Mouse (Mus musculus): ENCODE data around the gene Tram2. TPM values are rescaled to one million over a fixed set of nuclear protein-coding genes. Genes with fewer than 3 reads are reported as not detected.

The Tram2 gene
- polyA plus RNA-seq, 1 experiment from 2014 or later: 10.6 TPM

- Histone ChIP-seq H3K4me3 (ENCODE audit: low read depth, low read length) (no peak overlapping the region), H3K27ac (ENCODE audit: low read length) (no peak overlapping the region), H3K4me1 (ENCODE audit: control insufficient read depth, insufficient read depth, low read length) (no peaks in the 10 kb centered on the region), H3K36me3 (ENCODE audit: control insufficient read depth, insufficient read depth, low read length) (peaks cover 22% of the 10 kb centered on the region; the same call in 1 of the 2 replicates), H3K27me3 (ENCODE audit: control insufficient read depth, insufficient read depth, low read length) (no peaks in the 10 kb centered on the region), H3K9ac (replicated peaks; ENCODE audit: low read depth, low read length) (no peak overlapping the region), H3K9me3 (ENCODE audit: control insufficient read depth, low read depth, low read length) (no peaks in the 10 kb centered on the region), H3K4me2 (replicated peaks; ENCODE audit: low read depth, low read length) (no peak overlapping the region)
- no peak for ATAC-seq (ENCODE audit: insufficient number of reproducible peaks, insufficient read depth, low FRiP score, low read depth)
- WGBS: 89% methylated on average over 14 of the region's 14 CpGs
Measured at GRCm38 (mm10) chr1:21002246-21003142, 76.5 kb downstream of the Tram2 start.

- Histone ChIP-seq H3K9ac (replicated peaks; ENCODE audit: low read depth, low read length) (no peak overlapping the region), H3K9me3 (ENCODE audit: control insufficient read depth, low read depth, low read length) (no peaks in the 10 kb centered on the region), H3K27ac (ENCODE audit: low read length) (no peak overlapping the region), H3K4me3 (ENCODE audit: low read depth, low read length) (no peak overlapping the region), H3K27me3 (ENCODE audit: control insufficient read depth, insufficient read depth, low read length) (no peaks in the 10 kb centered on the region), H3K4me1 (ENCODE audit: control insufficient read depth, insufficient read depth, low read length) (no peaks in the 10 kb centered on the region), H3K4me2 (replicated peaks; ENCODE audit: low read depth, low read length) (no peak overlapping the region), H3K36me3 (ENCODE audit: control insufficient read depth, insufficient read depth, low read length) (peaks cover 13% of the 10 kb centered on the region; the same call in 1 of the 2 replicates)
- ATAC-seq (ENCODE audit: insufficient number of reproducible peaks, insufficient read depth, low FRiP score, low read depth): no peak
- 63% methylated on average over 13 of the region's 13 CpGs for WGBS
Measured at GRCm38 (mm10) chr1:20997881-20998389, 81.1 kb downstream of the Tram2 start.

- Histone ChIP-seq H3K4me2 (replicated peaks; ENCODE audit: low read depth, low read length) (no peak overlapping the region), H3K4me1 (ENCODE audit: control insufficient read depth, insufficient read depth, low read length) (no peaks in the 10 kb centered on the region), H3K27me3 (ENCODE audit: control insufficient read depth, insufficient read depth, low read length) (no peaks in the 10 kb centered on the region), H3K4me3 (ENCODE audit: low read depth, low read length) (no peak overlapping the region), H3K9ac (replicated peaks; ENCODE audit: low read depth, low read length) (no peak overlapping the region), H3K9me3 (ENCODE audit: control insufficient read depth, low read depth, low read length) (no peaks in the 10 kb centered on the region), H3K27ac (ENCODE audit: low read length) (no peak overlapping the region), H3K36me3 (ENCODE audit: control insufficient read depth, insufficient read depth, low read length) (peaks cover 9% of the 10 kb centered on the region; the same call in 1 of the 2 replicates)
- whole genome bisulfite sequencing: 60% methylated on average over 2 of the region's 2 CpGs
- ATAC-seq (ENCODE audit: insufficient number of reproducible peaks, insufficient read depth, low FRiP score, low read depth): peak; percentile 26; the same call in 1 of the 2 replicates
Measured at GRCm38 (mm10) chr1:20997328-20997689, 81.7 kb downstream of the Tram2 start.

- WGBS: 61% methylated on average over 17 of the region's 17 CpGs
Measured at GRCm38 (mm10) chr1:20996603-20997327, 82.3 kb downstream of the Tram2 start.

GRCm38 (mm10) chr1:20995331-20995986 lies 83.6 kb downstream of the Tram2 start:
- H3K27ac ChIP-seq (ENCODE audit: low read length): no peak overlapping the region
- H3K27me3 ChIP-seq (ENCODE audit: control insufficient read depth, insufficient read depth, low read length): no peaks in the 10 kb centered on the region
- no peak overlapping the region for H3K4me2 ChIP-seq (replicated peaks; ENCODE audit: low read depth, low read length)
- no peaks in the 10 kb centered on the region for H3K9me3 ChIP-seq (ENCODE audit: control insufficient read depth, low read depth, low read length)
- 82% methylated on average over 7 of the region's 7 CpGs for WGBS
- no peak overlapping the region for H3K9ac ChIP-seq (replicated peaks; ENCODE audit: low read depth, low read length)
- H3K4me3 ChIP-seq (ENCODE audit: low read depth, low read length): no peak overlapping the region
- H3K36me3 ChIP-seq (ENCODE audit: control insufficient read depth, insufficient read depth, low read length): no peaks in the 10 kb centered on the region
- H3K4me1 ChIP-seq (ENCODE audit: control insufficient read depth, insufficient read depth, low read length): no peaks in the 10 kb centered on the region
- ATAC-seq (ENCODE audit: insufficient number of reproducible peaks, insufficient read depth, low FRiP score, low read depth): no peak

More at GRCm38 (mm10) chr1:20996603-20997327, 82.3 kb downstream of the Tram2 start:
- Histone ChIP-seq H3K4me2 (replicated peaks; ENCODE audit: low read depth, low read length) (no peak overlapping the region), H3K4me3 (ENCODE audit: low read depth, low read length) (no peak overlapping the region), H3K9ac (replicated peaks; ENCODE audit: low read depth, low read length) (no peak overlapping the region), H3K9me3 (ENCODE audit: control insufficient read depth, low read depth, low read length) (no peaks in the 10 kb centered on the region), H3K27me3 (ENCODE audit: control insufficient read depth, insufficient read depth, low read length) (no peaks in the 10 kb centered on the region), H3K36me3 (ENCODE audit: control insufficient read depth, insufficient read depth, low read length) (peaks cover 5% of the 10 kb centered on the region; the same call in 1 of the 2 replicates), H3K27ac (ENCODE audit: low read length) (no peak overlapping the region), H3K4me1 (ENCODE audit: control insufficient read depth, insufficient read depth, low read length) (no peaks in the 10 kb centered on the region)
- 0 out of 2 replicates have a peak, but pooled peaks have one; percentile 8 for ATAC-seq (ENCODE audit: insufficient number of reproducible peaks, insufficient read depth, low FRiP score, low read depth)

GRCm38 (mm10) chr1:20994338-20994737 lies 84.7 kb downstream of the Tram2 start:
- Histone ChIP-seq H3K9ac (replicated peaks; ENCODE audit: low read depth, low read length) (no peak overlapping the region), H3K4me1 (ENCODE audit: control insufficient read depth, insufficient read depth, low read length) (no peaks in the 10 kb centered on the region), H3K36me3 (ENCODE audit: control insufficient read depth, insufficient read depth, low read length) (no peaks in the 10 kb centered on the region), H3K4me2 (replicated peaks; ENCODE audit: low read depth, low read length) (no peak overlapping the region), H3K9me3 (ENCODE audit: control insufficient read depth, low read depth, low read length) (no peaks in the 10 kb centered on the region), H3K27me3 (ENCODE audit: control insufficient read depth, insufficient read depth, low read length) (no peaks in the 10 kb centered on the region), H3K27ac (ENCODE audit: low read length) (no peak overlapping the region), H3K4me3 (ENCODE audit: low read depth, low read length) (no peak overlapping the region)
- ATAC-seq (ENCODE audit: insufficient number of reproducible peaks, insufficient read depth, low FRiP score, low read depth): no peak
- 88% methylated on average over 5 of the region's 5 CpGs for WGBS

GRCm38 (mm10) chr1:20993690-20994089 lies 85.3 kb downstream of the Tram2 start:
- no peak overlapping the region for H3K27ac ChIP-seq (ENCODE audit: low read length)
- H3K4me1 ChIP-seq (ENCODE audit: control insufficient read depth, insufficient read depth, low read length): no peaks in the 10 kb centered on the region
- no peak overlapping the region for H3K4me2 ChIP-seq (replicated peaks; ENCODE audit: low read depth, low read length)
- no peaks in the 10 kb centered on the region for H3K36me3 ChIP-seq (ENCODE audit: control insufficient read depth, insufficient read depth, low read length)
- H3K9ac ChIP-seq (replicated peaks; ENCODE audit: low read depth, low read length): no peak overlapping the region
- no peak overlapping the region for H3K4me3 ChIP-seq (ENCODE audit: low read depth, low read length)
- no peaks in the 10 kb centered on the region for H3K27me3 ChIP-seq (ENCODE audit: control insufficient read depth, insufficient read depth, low read length)
- ATAC-seq (ENCODE audit: insufficient number of reproducible peaks, insufficient read depth, low FRiP score, low read depth): no peak
- 86% methylated on average over 3 of the region's 3 CpGs for WGBS
- H3K9me3 ChIP-seq (ENCODE audit: control insufficient read depth, low read depth, low read length): no peaks in the 10 kb centered on the region

- no peak for ATAC-seq (ENCODE audit: insufficient number of reproducible peaks, insufficient read depth, low FRiP score, low read depth)
- no peak overlapping the region for H3K4me3 ChIP-seq (ENCODE audit: low read depth, low read length)
- H3K4me1 ChIP-seq (ENCODE audit: control insufficient read depth, insufficient read depth, low read length): no peaks in the 10 kb centered on the region
- H3K9me3 ChIP-seq (ENCODE audit: control insufficient read depth, low read depth, low read length): no peaks in the 10 kb centered on the region
- no peaks in the 10 kb centered on the region for H3K27me3 ChIP-seq (ENCODE audit: control insufficient read depth, insufficient read depth, low read length)
- no peaks in the 10 kb centered on the region for H3K36me3 ChIP-seq (ENCODE audit: control insufficient read depth, insufficient read depth, low read length)
- H3K27ac ChIP-seq (ENCODE audit: low read length): no peak overlapping the region
- WGBS: 89% methylated on average over 11 of the region's 11 CpGs
- no peak overlapping the region for H3K4me2 ChIP-seq (replicated peaks; ENCODE audit: low read depth, low read length)
- no peak overlapping the region for H3K9ac ChIP-seq (replicated peaks; ENCODE audit: low read depth, low read length)
Measured at GRCm38 (mm10) chr1:20989461-20990083, 89.5 kb downstream of the Tram2 start.

All from stomach, embryonic 14.5 days (tissue).